Mouse (Mus musculus) liver, postnatal 0 days (tissue): Measurements from ENCODE around the gene Ppp2r5b.

Experiments
- CTCF ChIP-seq: sonication (generic); IDR thresholded peaks from 2 replicates; pipeline ENCODE4 v1.5.1; 2016; ENCODE audit warnings: antibody characterized with exemption, low read depth
- EP300 ChIP-seq: IDR thresholded peaks from 2 replicates; pipeline ENCODE4 v1.6.1; 2016; ENCODE audit warnings: antibody characterized with exemption, low read depth, mild to moderate bottlenecking

DNA sequence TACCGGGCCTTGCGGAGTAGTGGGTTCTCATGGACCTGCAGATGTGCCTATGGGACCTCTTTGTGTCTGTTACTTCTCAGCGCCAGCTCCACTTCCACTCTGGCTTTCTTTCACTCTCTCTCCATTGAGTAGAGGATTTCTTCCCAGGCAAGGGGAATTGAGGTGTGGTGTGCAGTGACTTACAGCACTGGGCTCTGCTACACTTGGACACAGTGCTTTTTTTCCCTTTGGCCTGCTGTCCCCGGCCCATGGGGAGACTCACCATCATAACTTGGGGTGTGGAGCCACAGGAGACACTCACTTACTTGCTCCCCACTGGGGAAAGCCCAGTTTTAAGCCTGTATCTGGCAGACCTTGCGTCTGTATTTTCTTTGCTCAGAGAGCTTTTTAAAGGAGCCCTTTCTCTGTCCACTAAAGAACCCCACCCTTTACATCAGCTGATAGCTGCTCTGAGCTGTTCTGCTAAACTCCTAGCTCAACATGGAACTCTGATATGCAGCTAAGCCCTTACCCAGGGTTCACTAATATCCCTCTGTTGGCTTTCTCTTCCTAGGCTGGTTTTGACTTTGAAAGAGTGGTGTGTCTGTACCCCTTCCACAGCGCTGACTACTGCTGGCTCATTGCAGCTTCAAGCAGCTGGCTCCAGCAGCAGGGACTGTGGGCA, 43.9 kb upstream of the Ppp2r5b start:
- TF ChIP-seq CTCF, result no peak
- TF ChIP-seq EP300, result no peak
